Mouse (Mus musculus): ENCODE data around the gene BC035947.
"Not testable (repeated sequence)": the region's sequence is repeated elsewhere in the genome, so short reads cannot be mapped to it uniquely, and the experiment has no call there.

The BC035947 gene

GRCm38 (mm10) chr1:78501856-78502255 is 10.1 kb downstream of the BC035947 start:
- DNase-seq (ENCODE audit: low read depth) = not testable (repeated sequence)

GRCm38 (mm10) chr1:78501036-78501435 is 10.9 kb downstream of the BC035947 start:
- DNase-seq (ENCODE audit: low read depth) = no peak

GRCm38 (mm10) chr1:78490143-78490542 is 21.8 kb downstream of the BC035947 start:
- no peak for DNase-seq (ENCODE audit: low read depth)

- peak; percentile 83 for DNase-seq (ENCODE audit: low read depth)
These were observed 23.0 kb downstream of the BC035947 start, which contains the start of gene Farsb for GRCm38 (mm10) chr1:78488752-78489492. TSS of gene Farsb (minus strand) at chr1:78488897.

- DNase-seq (ENCODE audit: low read depth) = no peak
These were observed 23.6 kb downstream of the BC035947 start for GRCm38 (mm10) chr1:78488427-78488751.

GRCm38 (mm10) chr1:78484361-78484760 is 27.6 kb downstream of the BC035947 start:
- peak; percentile 61 for DNase-seq (ENCODE audit: low read depth)

GRCm38 (mm10) chr1:78483430-78483829 is 28.5 kb downstream of the BC035947 start:
- DNase-seq (ENCODE audit: low read depth) = no peak

GRCm38 (mm10) chr1:78472441-78472840 is 39.5 kb downstream of the BC035947 start:
- no peak for DNase-seq (ENCODE audit: low read depth)

GRCm38 (mm10) chr1:78454659-78455058 is 57.3 kb downstream of the BC035947 start:
- peak; percentile 17 for DNase-seq (ENCODE audit: low read depth)

- DNase-seq (ENCODE audit: low read depth) = no peak
These were observed 58.1 kb downstream of the BC035947 start for GRCm38 (mm10) chr1:78453886-78454285.

GRCm38 (mm10) chr1:78452544-78452943 is 59.4 kb downstream of the BC035947 start:
- no peak for DNase-seq (ENCODE audit: low read depth)

GRCm38 (mm10) chr1:78451070-78451854 is 60.7 kb downstream of the BC035947 start:
- DNase-seq (ENCODE audit: low read depth) = peak; percentile 13

- DNase-seq (ENCODE audit: low read depth) = peak; percentile 50
These were observed 63.9 kb downstream of the BC035947 start for GRCm38 (mm10) chr1:78448091-78448490.

Measured in fibroblast of lung, adult 2 months (primary cell).